Mouse (Mus musculus): Measurements from ENCODE around the gene Cdk11b. TPM values are rescaled to one million over a fixed set of nuclear protein-coding genes. Genes with fewer than 3 reads are reported as not detected.
"Not testable (repeated sequence)": the region's sequence is repeated elsewhere in the genome, so short reads cannot be mapped to it uniquely, and the experiment has no call there.

Gene Cdk11b
- total RNA-seq, 2 experiments from 2014 or later = 53.5 to 59.7 TPM

DNA sequence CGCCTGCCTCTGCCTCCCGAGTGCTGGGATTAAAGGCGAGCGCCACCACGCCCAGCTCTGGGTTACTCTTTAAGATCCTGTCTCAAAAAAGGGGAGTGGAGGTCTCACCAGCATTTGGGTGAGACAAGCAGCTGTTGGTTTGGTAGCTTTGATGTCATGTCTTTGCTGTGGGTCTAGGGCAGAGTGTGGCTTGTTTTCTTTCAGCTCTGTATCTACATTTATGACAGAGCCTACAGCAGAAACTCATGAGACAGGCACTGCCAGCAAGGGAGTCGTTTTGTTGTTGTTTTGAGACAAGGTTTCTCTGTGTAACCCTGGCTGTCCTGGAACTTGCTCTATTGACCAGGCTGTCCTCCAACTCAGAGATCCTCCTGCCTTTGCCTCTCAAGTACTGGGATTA lies 20.9 kb upstream of the Cdk11b start:
- no peak for DNase-seq (ENCODE audit: low spot score in 2 of 2)

GRCm38 (mm10) chr4:155605132-155605531 lies 19.5 kb upstream of the Cdk11b start:
- DNase-seq (ENCODE audit: low spot score in 2 of 2) = no peak

DNA sequence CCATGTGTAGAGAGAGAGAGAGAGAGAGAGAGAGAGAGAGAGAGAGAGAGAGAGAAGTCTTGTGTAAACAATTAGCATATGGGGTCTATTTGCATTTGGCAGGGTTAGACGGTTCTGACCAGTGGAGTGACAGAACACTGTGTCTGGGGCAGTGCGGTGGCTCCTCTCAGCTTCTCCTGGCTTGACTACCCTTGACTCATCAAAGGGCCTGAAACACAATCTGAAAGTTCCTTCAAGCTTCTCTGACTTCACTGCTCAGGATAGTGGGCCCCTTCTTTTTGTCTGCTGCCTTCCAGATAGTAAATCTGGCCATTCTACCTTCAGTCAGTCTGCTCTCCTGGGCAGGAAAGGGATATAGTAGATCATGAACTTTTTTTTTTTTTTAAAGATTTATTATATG lies 17.8 kb upstream of the Cdk11b start:
- no peak for DNase-seq (ENCODE audit: low spot score in 2 of 2)

- no peak for DNase-seq (ENCODE audit: low spot score in 2 of 2)
Measured at GRCm38 (mm10) chr4:155611860-155612259, 12.8 kb upstream of the Cdk11b start.

- no peak for DNase-seq (ENCODE audit: low spot score in 2 of 2)
Measured at GRCm38 (mm10) chr4:155613264-155613663, 11.4 kb upstream of the Cdk11b start.

GRCm38 (mm10) chr4:155618321-155618720 lies 6.3 kb upstream of the Cdk11b start:
- no peak for DNase-seq (ENCODE audit: low spot score in 2 of 2)

- DNase-seq (ENCODE audit: low spot score in 2 of 2) = no peak
Measured at GRCm38 (mm10) chr4:155630267-155630666, 5.6 kb downstream of the Cdk11b start.

- DNase-seq (ENCODE audit: low spot score in 2 of 2) = no peak
Measured at GRCm38 (mm10) chr4:155635766-155636499, 11.3 kb downstream of the Cdk11b start.

DNA sequence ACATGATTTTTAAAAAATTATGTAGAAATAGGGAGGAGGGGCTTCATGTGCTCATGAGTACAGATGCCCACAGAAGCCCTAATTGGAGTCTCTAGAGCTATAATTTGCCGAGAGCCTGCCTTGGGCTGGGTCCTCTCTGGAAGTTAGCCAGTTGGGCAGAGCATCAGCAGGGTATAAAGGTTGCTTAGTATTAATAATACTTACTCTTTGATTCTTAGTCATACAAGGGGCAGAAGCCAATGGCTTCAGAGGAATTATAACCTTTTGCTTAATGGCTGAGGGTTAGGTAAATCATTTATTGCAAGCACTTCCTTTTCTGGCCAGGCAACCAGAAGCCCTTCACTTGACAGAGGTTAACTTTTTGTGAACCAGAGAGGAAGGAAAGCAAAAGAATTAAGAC lies 18.9 kb downstream of the Cdk11b start:
- DNase-seq (ENCODE audit: low spot score in 2 of 2) = no peak

DNA sequence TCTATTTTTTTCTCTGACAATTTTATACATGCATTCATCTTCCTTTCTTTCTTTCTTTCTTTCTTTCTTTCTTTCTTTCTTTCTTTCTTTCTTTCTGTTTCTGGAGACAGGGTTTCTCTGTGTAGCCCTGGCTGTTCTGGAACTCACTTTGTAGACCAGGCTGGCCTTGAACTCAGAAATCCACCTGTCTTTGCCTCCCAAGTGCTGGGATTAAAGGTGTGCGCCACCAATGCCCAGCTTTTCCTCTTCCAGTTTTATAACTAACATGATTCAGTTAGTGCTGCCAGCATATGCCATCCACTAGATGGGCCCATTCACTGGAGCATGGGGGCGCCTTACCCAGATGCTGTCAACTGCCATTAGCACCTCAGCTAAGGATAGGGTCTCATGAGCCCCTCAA lies 20.7 kb downstream of the Cdk11b start, which contains the start of gene Gm10563:
Gene Gm10563 (minus strand): TSS at position 101 of the 400 bp plus-strand sequence.
- DNase-seq (ENCODE audit: low spot score in 2 of 2) = not testable (repeated sequence)

- DNase-seq (ENCODE audit: low spot score in 2 of 2) = no peak
Measured at GRCm38 (mm10) chr4:155645721-155646120, 21.1 kb downstream of the Cdk11b start.

DNA sequence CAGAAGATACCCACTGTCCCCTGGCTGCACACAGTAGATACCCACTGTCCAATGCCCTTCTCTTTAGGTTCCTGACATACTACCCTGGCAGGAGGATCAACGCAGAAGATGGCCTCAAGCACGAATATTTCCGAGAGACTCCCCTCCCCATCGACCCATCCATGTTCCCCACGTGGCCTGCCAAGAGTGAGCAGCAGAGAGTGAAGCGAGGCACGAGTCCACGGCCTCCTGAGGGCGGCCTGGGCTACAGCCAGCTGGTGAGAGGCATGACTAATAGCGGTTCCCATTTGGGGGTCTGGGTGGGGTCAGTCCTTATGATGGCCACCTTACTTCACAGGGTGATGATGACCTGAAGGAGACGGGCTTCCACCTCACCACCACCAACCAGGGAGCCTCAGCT lies 24.7 kb downstream of the Cdk11b start:
- DNase-seq (ENCODE audit: low spot score in 2 of 2) = no peak

GRCm38 (mm10) chr4:155651553-155652269 lies 27.1 kb downstream of the Cdk11b start:
- DNase-seq (ENCODE audit: low spot score in 2 of 2) = no peak

- DNase-seq (ENCODE audit: low spot score in 2 of 2) = no peak
Measured at GRCm38 (mm10) chr4:155652283-155653085, 27.8 kb downstream of the Cdk11b start.

GRCm38 (mm10) chr4:155653086-155653450 lies 28.4 kb downstream of the Cdk11b start, which contains the start of gene Mmp23:
Gene Mmp23 (minus strand): TSS chr4:155653384.
- DNase-seq (ENCODE audit: low spot score in 2 of 2) = peak in 1 of 2 experiments; percentile 45

DNA sequence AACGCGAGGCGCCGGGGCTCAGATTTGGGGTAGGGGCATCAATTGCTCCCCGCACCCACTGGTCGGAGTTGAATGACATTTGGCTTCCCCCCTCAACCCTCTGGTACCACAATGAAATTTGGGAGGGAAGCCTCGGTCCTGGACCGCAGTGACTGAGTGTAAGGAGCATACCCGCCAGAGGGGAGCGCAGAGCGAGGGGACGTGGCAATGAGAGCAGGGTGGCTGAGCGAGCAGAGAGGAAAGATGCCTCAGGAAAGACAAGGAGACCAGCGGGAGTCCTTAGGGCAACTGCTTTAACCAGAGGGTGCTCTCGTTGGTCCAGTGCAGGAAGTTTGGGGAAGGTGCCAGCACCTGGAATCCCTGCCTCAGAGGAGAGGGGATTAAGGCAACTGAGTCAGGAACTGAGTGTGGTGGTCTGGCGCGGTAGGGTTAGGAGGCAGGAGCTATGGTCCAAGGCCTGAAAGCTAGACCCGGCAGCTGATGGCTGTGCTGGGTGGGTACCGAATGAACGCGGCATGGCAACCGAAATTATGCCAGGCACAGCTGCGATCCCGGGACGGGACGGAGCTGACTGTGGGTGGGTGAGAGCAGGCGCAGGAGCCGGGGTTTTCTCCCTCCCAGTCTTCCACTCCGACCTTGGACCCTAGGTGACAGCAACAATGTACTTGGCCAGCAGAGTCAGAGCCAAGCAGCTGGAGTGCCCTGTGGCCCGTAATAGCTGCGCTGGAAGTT lies 29.0 kb downstream of the Cdk11b start:
- DNase-seq (ENCODE audit: low spot score in 2 of 2) = peak; percentile 46 to 49

DNA sequence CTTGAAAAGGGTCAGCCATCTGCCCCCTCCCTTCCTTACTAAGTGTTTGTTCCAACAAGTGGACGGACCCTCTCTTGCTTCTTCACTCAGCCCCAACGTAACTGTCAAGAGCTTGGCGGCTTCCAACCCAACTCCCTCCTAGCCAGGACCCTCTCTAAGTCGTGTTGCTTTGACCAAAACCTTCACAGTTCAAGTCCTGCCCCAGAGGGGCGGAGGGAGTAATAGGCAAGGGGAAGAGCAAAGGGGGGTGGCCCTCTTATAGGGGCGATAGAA lies 29.5 kb downstream of the Cdk11b start:
- peak in 1 of 2 experiments; percentile 22 for DNase-seq (ENCODE audit: low spot score in 2 of 2)

GRCm38 (mm10) chr4:155654456-155655298 lies 30.0 kb downstream of the Cdk11b start:
- peak; percentile 20 to 45 for DNase-seq (ENCODE audit: low spot score in 2 of 2)

DNA sequence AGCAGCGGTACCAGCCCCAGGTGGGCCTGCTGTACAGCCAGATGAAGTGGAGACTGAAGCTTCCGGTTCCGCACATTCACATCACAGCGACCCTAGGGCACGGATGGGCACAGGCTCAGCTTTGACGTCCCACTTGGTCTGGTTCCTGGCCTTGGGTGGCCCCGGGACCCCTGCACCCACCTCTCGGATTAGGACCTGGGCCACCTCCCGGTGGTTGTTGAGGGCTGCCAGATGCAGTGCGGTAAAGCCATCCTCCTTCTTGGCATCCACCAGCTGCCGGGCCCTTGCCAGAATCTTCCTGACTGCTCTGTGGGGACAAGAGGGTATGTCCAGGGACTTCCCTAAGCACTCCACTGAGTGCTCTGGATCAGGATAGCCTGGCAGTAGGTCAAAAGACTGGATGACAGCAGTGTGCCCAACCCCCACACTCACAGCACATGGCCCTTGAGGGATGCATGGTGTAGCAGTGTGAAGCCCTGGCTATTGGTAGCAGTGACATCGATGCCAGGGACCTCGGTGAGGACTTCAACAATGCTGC lies 31.6 kb downstream of the Cdk11b start:
- no peak for DNase-seq (ENCODE audit: low spot score in 2 of 2)

DNA sequence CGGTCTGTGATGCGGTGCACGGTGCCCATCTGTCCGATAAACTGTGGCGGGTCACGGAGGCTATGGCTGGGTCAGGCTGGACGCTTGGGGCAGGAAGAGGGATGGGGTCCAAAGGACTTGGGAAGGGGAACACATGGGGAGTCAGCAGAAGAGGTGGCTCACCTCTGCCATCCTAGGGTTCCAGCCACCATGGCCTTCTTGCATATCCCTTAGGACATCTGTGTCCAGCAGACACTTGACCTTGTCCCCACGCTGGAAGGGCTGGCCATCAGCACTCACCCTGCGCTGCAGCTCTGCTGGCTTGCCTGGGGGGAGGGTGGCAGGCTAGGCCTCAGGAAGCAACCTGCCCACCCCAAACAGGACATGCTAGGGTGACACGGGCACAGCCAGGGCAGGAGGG lies 34.3 kb downstream of the Cdk11b start:
- no peak for DNase-seq (ENCODE audit: low spot score in 2 of 2)

All from layer of hippocampus, postnatal 10 days (tissue).